ENCODE assay signal across 25 mouse cellular contexts in the genomic region with DNA sequence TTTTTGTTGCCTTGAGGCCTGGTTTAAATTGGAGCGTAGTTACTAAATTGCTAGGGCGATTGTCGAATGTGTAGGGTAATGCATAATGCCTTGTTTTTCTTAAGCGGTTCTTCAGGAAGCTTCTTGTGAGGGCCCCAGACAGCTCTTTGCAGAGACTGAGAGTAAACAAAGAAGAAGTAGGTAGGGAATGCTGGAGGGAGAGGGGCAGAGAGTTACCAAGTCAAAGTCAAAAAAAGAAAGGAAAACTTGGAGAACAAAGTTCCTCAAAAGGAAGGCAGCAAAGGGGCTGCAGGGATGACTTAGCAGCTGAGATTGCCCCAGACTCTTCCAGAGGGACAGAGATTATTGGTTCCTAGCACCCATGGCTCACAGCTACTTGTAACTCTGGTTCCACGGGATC.
A peak's percentile ranks its signal among the peaks of the same experiment; 100 is the strongest.
DNase-seq lines count a peak whose midpoint lies in the region; ATAC-seq and TF ChIP-seq lines count a peak whose summit lies in the region.
"Had no signal": no experiment of that assay in that cellular context is flagged by ENCODE, and none has a peak within 500 bp of the region (broad histone marks: within the 10 kb centered on the region; RNA-seq: fewer than 3 reads in every experiment).

No protein-coding gene starts in this region.

- ATAC-seq in frontal cortex, adult (ENCODE audit: low TSS enrichment) = no peak
- ATAC-seq: hindbrain, postnatal 0 days; intestine, postnatal 0 days; liver, embryonic 12.5 days; midbrain, embryonic 15.5 days had no signal

- TF ChIP-seq CTCF in thymus, adult 2 months (IDR thresholded peaks at IDR 0.05; ENCODE audit: borderline replicate concordance, control insufficient read depth, extremely low read depth, insufficient read depth, low read length, poor library complexity) = no peak

- 93% methylated on average over 5 of the region's 5 CpGs for WGBS in thymus, adult 2 months

- no peak overlapping the region for H3K27ac ChIP-seq in thymus, adult 2 months (ENCODE audit: control insufficient read depth, insufficient read depth, low read length)
- H3K27ac ChIP-seq: embryonic facial prominence, embryonic 15.5 days; hindbrain, embryonic 10.5 days; hindbrain, postnatal 0 days; liver, embryonic 12.5 days; midbrain, embryonic 15.5 days; neural tube, embryonic 15.5 days had no signal

- H3K4me3 ChIP-seq in thymus, adult 2 months (ENCODE audit: control insufficient read depth, insufficient read depth, low read length) = no peak overlapping the region
- H3K4me3 ChIP-seq: embryonic facial prominence, embryonic 15.5 days; heart, embryonic 12.5 days; hindbrain, embryonic 10.5 days; liver, embryonic 12.5 days; midbrain, embryonic 15.5 days; neural tube, embryonic 15.5 days had no signal

- no peaks in the 10 kb centered on the region for H3K36me3 ChIP-seq in thymus, adult 2 months (ENCODE audit: control insufficient read depth, insufficient read depth, low read length)
- H3K36me3 ChIP-seq: embryonic facial prominence, embryonic 15.5 days; heart, embryonic 12.5 days; hindbrain, embryonic 10.5 days; liver, embryonic 12.5 days; midbrain, embryonic 15.5 days; neural tube, embryonic 15.5 days had no signal

- DNase-seq in embryo, embryonic 10.5 days (ENCODE audit: low spot score) = peak; percentile 50
- DNase-seq in embryo, embryonic 10 days (ENCODE audit: low spot score) = no peak
- peak; percentile 54 for DNase-seq in 3T3-L1 (ENCODE audit: low read depth, low spot score)
- peak; percentile 24 for DNase-seq in embryo, embryonic 9.5 days (ENCODE audit: extremely low spot score)
- peak; percentile 68 for DNase-seq in hindlimb bud, embryonic 11.5 days (ENCODE audit: extremely low spot score, low read depth, low spot score)
- DNase-seq in thymus, adult 2 months = no peak
- DNase-seq in natural killer cell, adult 2 months (ENCODE audit: low spot score in 2 of 2) = no peak
- DNase-seq: adrenal gland, postnatal 25 days; cerebellum, adult 8-10 months; heart, postnatal 10 days; kidney, postnatal 4 days; lung, adult 2 months; lung, postnatal 14 days; right cerebral cortex, adult 18-20 months; right cerebral cortex, postnatal 4 days; thymus, postnatal 36 days had no signal

- no peaks in the 10 kb centered on the region for H3K4me1 ChIP-seq in thymus, adult 2 months (replicated peaks; ENCODE audit: control insufficient read depth, insufficient read depth, low read length)
- H3K4me1 ChIP-seq: embryonic facial prominence, embryonic 15.5 days; liver, embryonic 12.5 days had no signal

- no peaks in the 10 kb centered on the region for H3K27me3 ChIP-seq in thymus, adult 2 months (ENCODE audit: control insufficient read depth, insufficient read depth, low read length)
- H3K27me3 ChIP-seq: embryonic facial prominence, embryonic 15.5 days; heart, embryonic 12.5 days; liver, embryonic 12.5 days; midbrain, embryonic 15.5 days; neural tube, embryonic 15.5 days had no signal

- TF ChIP-seq POLR2A in thymus, adult 2 months (IDR thresholded peaks at IDR 0.05; ENCODE audit: control insufficient read depth, extremely low read depth, insufficient read depth, low read length, poor library complexity) = no peak

Comparison
In these comparisons a context has a peak if more than half of its experiments do, and no peak if none do; other contexts are left out.
1. DNase-seq: peak in embryo, embryonic 10.5 days (single experiment), 3T3-L1 (single experiment), embryo, embryonic 9.5 days (single experiment) and hindlimb bud, embryonic 11.5 days (single experiment); none in embryo, embryonic 10 days (single experiment), thymus, adult 2 months (single experiment) and natural killer cell, adult 2 months (0 of 2).